Mouse (Mus musculus) heart, postnatal 0 days (tissue): ENCODE results near the gene D430042O09Rik. TPM values are rescaled to one million over a fixed set of nuclear protein-coding genes. Genes with fewer than 3 reads are reported as not detected.

Source experiments
- ATAC-seq: fragments of 200-750 bp; cut with Nextera tagmentation; 2 replicates; pipeline ENCODE4 v1.8.0; 2017; ENCODE audit warnings: low read depth, moderate number of reproducible peaks, moderate library complexity; ENCODE audit not compliant: insufficient read depth
- DNase-seq: peaks from one replicate; pipeline ENCODE4 v3.0.0-alpha.2; 2016; ENCODE audit warnings: low spot score
- H3K27ac ChIP-seq: fragments of 300-500 bp; sonication (generic); 2 replicates; pipeline ENCODE4 v1.5.1; 2014; ENCODE audit warnings: low read depth, mild to moderate bottlenecking
- H3K27me3 ChIP-seq: fragments of 300-500 bp; sonication (generic); 2 replicates; pipeline ENCODE4 v1.6.1; 2014; ENCODE audit warnings: low read length, mixed read lengths; ENCODE audit not compliant: control insufficient read depth, insufficient read depth
- H3K36me3 ChIP-seq: fragments of 300-500 bp; sonication (generic); replicated peaks from 2 replicates; pipeline ENCODE4 v1.6.1; 2014; ENCODE audit warnings: low read length, mixed read lengths; ENCODE audit not compliant: control insufficient read depth, insufficient read depth
- H3K4me1 ChIP-seq: fragments of 300-500 bp; sonication (generic); 2 replicates; pipeline ENCODE4 v1.6.1; 2014; ENCODE audit warnings: antibody characterized with exemption; ENCODE audit not compliant: control insufficient read depth, insufficient read depth
- H3K4me2 ChIP-seq: fragments of 300-500 bp; sonication (generic); 2 replicates; pipeline ENCODE4 v1.6.1; 2014; ENCODE audit warnings: low read depth, mild to moderate bottlenecking, low read length, moderate library complexity
- H3K4me3 ChIP-seq: fragments of 300-500 bp; sonication (generic); 2 replicates; pipeline ENCODE4 v1.5.1; 2014; ENCODE audit warnings: low read depth, low read length
- H3K9ac ChIP-seq: fragments of 300-500 bp; sonication (generic); replicated peaks from 2 replicates; pipeline ENCODE4 v1.6.1; 2014; ENCODE audit warnings: low read depth, low read length, mixed read lengths
- H3K9me3 ChIP-seq: fragments of 300-500 bp; sonication (generic); replicated peaks from 2 replicates; pipeline ENCODE4 v1.6.1; 2016; ENCODE audit warnings: low read length; ENCODE audit not compliant: control insufficient read depth
- CTCF ChIP-seq: IDR thresholded peaks from 2 replicates; pipeline ENCODE4 v1.5.1; 2016; ENCODE audit warnings: antibody characterized with exemption, control low read depth, low read depth
- EP300 ChIP-seq: IDR thresholded peaks from 2 replicates; pipeline ENCODE4 v1.6.1; 2016; ENCODE audit warnings: antibody characterized with exemption, low read depth
- WGBS: fragments of 180-500 bp; shearing (Covaris S2); extraction: QIAGEN DNeasy Blood & Tissue Kit; methylation state at CpG from one replicate; pipeline ENCODE4 v1.1.7; 2014; 5-methylcytosine and 5-hydroxymethylcytosine counted together
- polyA plus RNA-seq: library from polyadenylated mRNA; unstranded; fragments of >200 nt; fragmentation: Nextera tagmentation; extraction: Ambion mirVana; gene quantifications from 2 replicates; pipeline ENCODE4 v1.2.1, GENCODE M21; 2015
- total RNA-seq: library from RNA; depleted of rRNA; stranded (reverse); fragments of >200 nt; gene quantifications from 2 replicates; pipeline ENCODE4 v1.2.3, GENCODE M21; 2014; ENCODE audit warnings: low replicate concordance

Gene D430042O09Rik
- total and polyA plus RNA-seq, 2 experiments from 2014 or later = 4.5 to 23.9 TPM

DNA sequence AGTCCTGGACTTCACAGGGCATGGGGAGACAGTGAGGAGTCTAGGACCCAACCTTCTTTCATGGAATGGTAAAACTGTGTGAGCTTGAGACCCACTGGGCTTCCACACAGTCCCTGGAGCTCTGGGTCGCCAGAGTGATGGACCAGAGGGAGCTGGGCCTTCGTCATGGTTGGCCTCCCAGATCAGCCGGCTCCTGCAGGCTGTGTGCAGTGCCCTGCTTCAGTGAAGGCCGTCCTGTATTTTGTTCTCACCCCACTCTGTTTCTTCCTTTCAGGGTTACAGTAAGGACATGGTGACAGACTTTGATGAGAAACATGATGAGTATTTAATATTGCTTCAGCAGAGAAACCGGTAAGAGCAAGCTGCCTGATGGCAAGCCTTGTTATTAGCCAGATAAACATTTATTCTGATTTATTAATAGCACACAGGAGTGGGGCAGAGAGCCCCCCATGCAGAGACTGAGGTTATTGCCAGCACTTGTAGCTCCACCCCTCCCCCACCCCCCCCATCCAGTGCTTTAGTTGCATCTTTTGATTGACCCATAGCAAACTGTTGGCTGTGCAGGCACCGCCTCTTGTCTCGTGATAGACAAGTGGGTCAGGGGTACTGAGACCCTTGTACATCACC lies 45.1 kb downstream of the D430042O09Rik start:
- no peak overlapping the region for H3K4me2 ChIP-seq
- H3K4me1 ChIP-seq = peaks cover 17% of the 10 kb centered on the region
- H3K9ac ChIP-seq = no peak overlapping the region
- ATAC-seq (peak; percentile 67), DNase-seq (peak; percentile 29)
- H3K4me3 ChIP-seq = no peak overlapping the region
- peak overlapping the region; percentile 92 for H3K27ac ChIP-seq
- no peaks in the 10 kb centered on the region for H3K9me3 ChIP-seq
- no peaks in the 10 kb centered on the region for H3K36me3 ChIP-seq
- no peak for TF ChIP-seq CTCF
- no peak for TF ChIP-seq EP300
- H3K27me3 ChIP-seq = no peaks in the 10 kb centered on the region
- 29% methylated on average over 7 of the region's 7 CpGs for WGBS

DNA sequence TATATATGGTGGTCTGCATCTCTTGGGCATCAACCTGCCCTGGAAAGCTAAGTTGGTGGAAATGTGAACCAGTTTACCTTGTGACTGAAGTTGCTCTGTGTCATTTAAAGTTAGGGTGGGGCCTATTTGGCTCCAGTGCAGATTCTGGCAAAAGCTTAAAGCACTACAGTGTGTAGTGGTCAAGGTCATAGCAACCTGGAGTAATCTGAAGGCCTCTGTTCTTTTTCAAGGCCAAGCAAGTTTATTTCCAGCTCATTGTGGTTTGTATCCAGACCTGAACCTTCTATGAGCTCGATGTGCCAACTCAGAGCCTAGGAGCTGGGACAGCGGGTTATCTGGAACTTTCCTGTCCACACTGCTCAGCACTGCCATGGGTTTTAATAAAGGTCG lies 45.6 kb downstream of the D430042O09Rik start:
- H3K27me3 ChIP-seq = no peaks in the 10 kb centered on the region
- ATAC-seq = peak; percentile 84

DNA sequence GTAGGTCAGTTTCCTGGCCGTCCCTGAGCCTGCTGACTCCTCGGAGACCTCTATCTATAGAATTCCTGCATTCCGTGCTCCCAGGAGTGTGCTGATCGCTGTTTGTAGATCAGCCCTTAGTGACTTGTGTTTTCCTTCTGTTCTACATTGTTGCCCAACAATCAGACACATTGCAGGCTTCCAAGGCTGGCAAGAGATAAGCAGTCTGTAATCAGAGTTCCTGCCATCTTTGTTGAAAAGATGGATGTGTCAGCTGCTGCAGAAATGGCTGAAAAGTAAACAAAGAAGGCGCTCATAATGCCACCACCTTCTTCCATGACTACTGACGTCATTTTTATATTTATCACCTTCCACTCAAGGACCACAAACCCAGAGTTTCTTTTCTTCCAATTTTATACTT lies 49.1 kb downstream of the D430042O09Rik start:
- DNase-seq (no peak), ATAC-seq (no peak)
- Histone ChIP-seq H3K4me1 (peaks cover 25% of the 10 kb centered on the region), H3K27ac (peak overlapping the region; percentile 46; the same call in 1 of the 2 replicates), H3K4me2 (no peak overlapping the region), H3K27me3 (no peaks in the 10 kb centered on the region), H3K4me3 (no peak overlapping the region), H3K9me3 (no peaks in the 10 kb centered on the region), H3K9ac (no peak overlapping the region), H3K36me3 (no peaks in the 10 kb centered on the region; the same call in 1 of the 2 replicates)
- WGBS = 23% methylated on average over 6 of the region's 6 CpGs
- TF ChIP-seq CTCF (no peak), EP300 (no peak)

More for the DNA sequence above, 45.6 kb downstream of the D430042O09Rik start:
- Histone ChIP-seq H3K4me1 (peaks cover 20% of the 10 kb centered on the region), H3K4me2 (no peak overlapping the region), H3K4me3 (no peak overlapping the region), H3K36me3 (no peaks in the 10 kb centered on the region), H3K27ac (peak overlapping the region; percentile 92), H3K9ac (no peak overlapping the region), H3K9me3 (no peaks in the 10 kb centered on the region)
- peak; percentile 81 for DNase-seq
- 45% methylated on average over 3 of the region's 3 CpGs for WGBS
- TF ChIP-seq EP300 = no peak
- no peak for TF ChIP-seq CTCF

GRCm38 (mm10) chr7:125757896-125758623 lies 50.4 kb downstream of the D430042O09Rik start:
- peak overlapping the region; percentile 43; the same call in 1 of the 2 replicates for H3K27ac ChIP-seq
- H3K9me3 ChIP-seq = no peaks in the 10 kb centered on the region
- TF ChIP-seq EP300 = no peak
- no peak for TF ChIP-seq CTCF
- H3K4me3 ChIP-seq = no peak overlapping the region
- DNase-seq = peak; percentile 53
- H3K4me1 ChIP-seq = peaks cover 20% of the 10 kb centered on the region
- no peaks in the 10 kb centered on the region for H3K27me3 ChIP-seq
- 45% methylated on average over 6 of the region's 6 CpGs for WGBS
- ATAC-seq = no peak
- no peak overlapping the region for H3K9ac ChIP-seq
- H3K36me3 ChIP-seq = no peaks in the 10 kb centered on the region; the same call in 1 of the 2 replicates
- no peak overlapping the region for H3K4me2 ChIP-seq

GRCm38 (mm10) chr7:125762289-125762688 lies 54.6 kb downstream of the D430042O09Rik start:
- DNase-seq (peak; percentile 78), ATAC-seq (peak; percentile 73)
- WGBS = 37% methylated on average over 2 of the region's 2 CpGs
- H3K36me3 ChIP-seq = no peaks in the 10 kb centered on the region; the same call in 1 of the 2 replicates
- peak overlapping the region; percentile 85 for H3K27ac ChIP-seq
- no peaks in the 10 kb centered on the region for H3K9me3 ChIP-seq
- H3K4me2 ChIP-seq = no peak overlapping the region
- TF ChIP-seq EP300 (peak; percentile 63; the same call in 1 of the 2 replicates), CTCF (no peak)
- H3K9ac ChIP-seq = no peak overlapping the region
- no peak overlapping the region for H3K4me3 ChIP-seq
- H3K4me1 ChIP-seq = peaks cover 23% of the 10 kb centered on the region
- no peaks in the 10 kb centered on the region for H3K27me3 ChIP-seq
